Comparison of ENCODE assay signal across 27 mouse cellular contexts in the genomic region with DNA sequence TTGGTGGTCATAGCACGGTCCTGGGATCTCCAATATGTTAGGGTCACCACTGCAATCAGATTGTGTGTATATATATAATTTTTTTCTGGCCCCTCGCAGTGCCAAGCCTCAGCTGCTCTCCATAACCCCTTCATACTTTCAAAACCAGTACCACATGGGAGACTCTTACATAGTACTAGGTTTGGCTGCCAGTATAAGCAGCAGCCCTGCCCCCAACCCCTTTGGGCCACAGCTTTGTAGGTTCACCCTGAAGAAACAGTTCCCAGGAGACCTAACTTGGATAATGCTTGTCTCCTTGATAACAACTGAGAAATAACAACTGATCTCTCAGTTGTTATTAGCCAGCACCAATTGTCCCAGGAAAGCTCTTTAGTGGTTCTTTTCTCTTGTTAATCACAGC.
"Had no signal": no experiment of that assay in that cellular context is flagged by ENCODE, and none has a peak within 500 bp of the region (broad histone marks: within the 10 kb centered on the region; RNA-seq: fewer than 3 reads in every experiment).

No protein-coding gene starts in this region.

- H3K36me3 ChIP-seq: heart, embryonic 13.5 days; heart, embryonic 15.5 days; hindbrain, embryonic 10.5 days; hindbrain, embryonic 12.5 days; intestine, embryonic 15.5 days; limb, embryonic 13.5 days; limb, embryonic 15.5 days; liver, embryonic 12.5 days had no signal

- H3K9me3 ChIP-seq: heart, embryonic 13.5 days; heart, embryonic 15.5 days; hindbrain, embryonic 12.5 days; intestine, embryonic 15.5 days; limb, embryonic 15.5 days; liver, embryonic 12.5 days had no signal

- ATAC-seq: hindbrain, embryonic 16.5 days; inflammation-experienced regulatory T-cells, adult 6 months; intestine, embryonic 15.5 days; intestine, postnatal 0 days; liver, embryonic 12.5 days had no signal

- H3K27me3 ChIP-seq: heart, embryonic 15.5 days; hindbrain, embryonic 12.5 days; intestine, embryonic 15.5 days; limb, embryonic 13.5 days; limb, embryonic 15.5 days; liver, embryonic 12.5 days had no signal

- H3K4me2 ChIP-seq: heart, embryonic 11.5 days; heart, embryonic 13.5 days; heart, embryonic 15.5 days; hindbrain, embryonic 12.5 days; hindbrain, embryonic 14.5 days; intestine, embryonic 15.5 days; limb, embryonic 13.5 days; limb, embryonic 15.5 days; liver, embryonic 12.5 days had no signal

- H3K4me3 ChIP-seq: gastrocnemius, adult 2 months; heart, adult 2 months; heart, embryonic 13.5 days; heart, embryonic 15.5 days; hindbrain, embryonic 10.5 days; hindbrain, embryonic 12.5 days; intestine, embryonic 15.5 days; limb, embryonic 13.5 days; limb, embryonic 15.5 days; liver, embryonic 12.5 days had no signal

- H3K27ac ChIP-seq: gastrocnemius, adult 2 months; heart, adult 2 months; heart, embryonic 13.5 days; heart, embryonic 15.5 days; hindbrain, embryonic 10.5 days; hindbrain, embryonic 12.5 days; hindbrain, embryonic 14.5 days; intestine, embryonic 15.5 days; limb, embryonic 13.5 days; limb, embryonic 15.5 days; liver, embryonic 12.5 days; liver, embryonic 14.5 days had no signal

- H3K9ac ChIP-seq: heart, embryonic 13.5 days; heart, embryonic 15.5 days; hindbrain, embryonic 12.5 days; hindbrain, embryonic 14.5 days; intestine, embryonic 15.5 days; limb, embryonic 13.5 days; limb, embryonic 15.5 days; liver, embryonic 12.5 days; liver, embryonic 14.5 days had no signal

- DNase-seq: gastrocnemius, adult 2 months; gastrocnemius, postnatal 10 days; gastrocnemius, postnatal 25 days; heart, adult 2 months; heart, postnatal 14 days; heart, postnatal 36 days; kidney, adult 18-20 months; kidney, adult 8-10 months; kidney, postnatal 10 days; kidney, postnatal 36 days; layer of hippocampus, adult 9-11 months; layer of hippocampus, postnatal 36 days; left cerebral cortex, postnatal 4 days had no signal

- H3K4me1 ChIP-seq: heart, embryonic 13.5 days; heart, embryonic 15.5 days; hindbrain, embryonic 10.5 days; hindbrain, embryonic 12.5 days; intestine, embryonic 15.5 days; limb, embryonic 13.5 days; limb, embryonic 15.5 days; liver, embryonic 12.5 days had no signal
